Mouse (Mus musculus) olfactory bulb, adult 2 months (tissue): ENCODE data around the gene Uaca.

Experiments used
- CTCF ChIP-seq: fragments of 200-500 bp; IDR thresholded peaks from 2 replicates; pipeline ENCODE4 v1.5.1; 2012; ENCODE audit warnings: low read depth, mild to moderate bottlenecking, low read length, moderate library complexity; ENCODE audit not compliant: insufficient read depth
- POLR2A ChIP-seq: fragments of 200-500 bp; IDR thresholded peaks from 2 replicates; pipeline ENCODE4 v1.6.1; 2012; ENCODE audit warnings: mild to moderate bottlenecking, low read depth, low read length, moderate library complexity; ENCODE audit not compliant: insufficient read depth

DNA sequence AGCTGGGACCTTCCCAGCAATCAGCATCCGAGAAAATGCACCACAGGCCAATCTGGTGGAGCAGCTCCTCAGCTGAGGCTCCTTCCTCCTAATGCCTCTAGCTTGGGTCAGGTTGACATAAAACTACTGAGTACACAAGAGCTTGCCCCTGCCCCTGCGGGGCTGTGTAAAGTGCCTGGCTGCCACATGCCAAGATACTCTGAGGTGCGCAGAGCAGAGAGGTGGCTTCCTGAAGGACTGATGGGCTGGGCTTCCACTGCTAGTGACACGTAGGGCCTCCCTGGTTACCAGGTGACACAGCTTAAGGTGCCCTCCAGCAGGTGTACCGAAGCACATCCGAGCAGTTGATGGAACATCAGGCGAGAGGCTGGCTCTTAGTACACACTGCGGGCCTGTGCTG lies 37.9 kb downstream of the Uaca start:
- TF ChIP-seq POLR2A, result no peak
- TF ChIP-seq CTCF, result no peak
